Mouse (Mus musculus): Measurements from ENCODE around the gene Gm10837.
"Not testable (repeated sequence)": the region's sequence is repeated elsewhere in the genome, so short reads cannot be mapped to it uniquely, and the experiment has no call there.

Gene Gm10837

GRCm38 (mm10) chr14:122490441-122491328, at the start of gene Gm10837:
TSS of gene Gm10837 (plus strand) at chr14:122490586.
- no peak for DNase-seq (ENCODE audit: extremely low read depth, insufficient read length, low spot score)

GRCm38 (mm10) chr14:122449601-122450495, 40.5 kb upstream of the Gm10837 start:
- DNase-seq (ENCODE audit: extremely low read depth, insufficient read length, low spot score): no peak

DNA sequence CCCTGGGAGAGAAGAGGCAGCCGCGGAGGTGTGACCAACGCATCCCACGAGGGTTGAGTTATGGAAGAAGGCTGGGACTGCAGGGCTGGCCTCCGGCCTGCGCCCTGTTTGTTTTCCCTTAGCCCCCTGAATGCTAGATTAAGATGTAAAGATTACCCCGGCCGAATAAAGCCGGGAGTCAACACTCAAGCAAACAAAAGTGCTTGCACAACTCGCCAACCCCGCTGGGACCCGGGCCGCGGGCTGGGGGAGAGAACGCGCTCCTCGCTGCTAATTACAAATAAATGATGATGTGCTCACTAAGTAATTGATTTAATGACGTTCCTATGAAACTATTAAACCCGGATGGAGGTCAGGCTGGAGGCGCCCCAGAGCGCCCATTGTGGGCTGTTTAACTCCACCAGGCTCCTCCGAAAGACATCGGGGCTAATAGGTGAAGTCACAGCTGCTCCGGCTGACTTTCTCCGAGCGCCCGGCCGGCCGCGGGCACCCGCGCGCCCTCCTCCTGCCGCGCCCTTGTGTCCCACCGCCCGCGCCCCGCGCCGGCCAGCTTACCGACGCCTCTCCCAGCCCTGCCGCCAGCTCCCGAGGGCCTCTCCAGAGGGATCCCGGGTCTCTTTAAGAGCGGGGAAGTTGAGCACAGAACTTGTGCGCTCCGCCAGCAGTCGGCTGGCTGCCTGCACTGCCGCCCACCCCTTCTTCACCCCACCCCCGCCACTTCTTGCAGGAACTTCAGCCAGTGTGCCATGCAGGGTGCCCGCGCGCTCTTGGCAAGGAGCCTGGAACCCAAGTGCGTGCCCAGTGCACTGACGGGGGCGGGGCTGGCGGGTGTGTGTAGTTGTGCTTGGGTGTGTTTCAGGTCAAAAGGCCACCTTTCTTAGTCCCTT, 39.6 kb upstream of the Gm10837 start, which contains the start of gene Gm5089:
Gene Gm5089 (minus strand): TSS at position 620 of the 887 bp plus-strand sequence.
- DNase-seq (ENCODE audit: extremely low read depth, insufficient read length, low spot score): no peak

DNA sequence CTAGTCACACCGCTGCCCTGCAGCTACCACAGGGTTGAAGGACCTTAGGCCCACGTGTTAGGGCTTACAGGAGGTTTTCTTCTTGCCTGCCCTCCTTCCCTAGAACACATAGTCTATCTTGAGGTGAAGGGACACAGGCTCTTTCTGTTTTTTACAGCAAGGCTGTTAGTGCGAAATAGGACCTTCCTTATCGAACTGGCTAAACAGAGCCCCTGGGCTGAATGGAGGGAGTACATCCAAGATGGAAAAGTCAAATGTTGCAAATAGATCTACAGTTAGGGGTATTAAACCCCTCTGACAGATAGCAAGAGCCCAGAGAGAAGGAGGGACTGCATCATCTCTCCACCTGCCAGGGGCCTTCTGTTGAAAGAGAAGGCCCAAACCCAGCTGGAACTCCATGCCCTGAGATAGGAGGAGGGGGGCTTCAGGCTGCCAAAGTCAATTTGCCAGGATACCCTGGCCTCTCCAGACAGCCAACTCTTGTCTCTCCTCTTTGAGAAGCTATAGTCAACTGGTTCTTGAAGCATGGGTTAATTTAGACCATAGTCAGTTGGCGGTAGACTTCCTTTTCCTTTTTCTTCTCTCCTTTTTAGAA, 38.7 kb upstream of the Gm10837 start:
- DNase-seq (ENCODE audit: extremely low read depth, insufficient read length, low spot score): no peak

DNA sequence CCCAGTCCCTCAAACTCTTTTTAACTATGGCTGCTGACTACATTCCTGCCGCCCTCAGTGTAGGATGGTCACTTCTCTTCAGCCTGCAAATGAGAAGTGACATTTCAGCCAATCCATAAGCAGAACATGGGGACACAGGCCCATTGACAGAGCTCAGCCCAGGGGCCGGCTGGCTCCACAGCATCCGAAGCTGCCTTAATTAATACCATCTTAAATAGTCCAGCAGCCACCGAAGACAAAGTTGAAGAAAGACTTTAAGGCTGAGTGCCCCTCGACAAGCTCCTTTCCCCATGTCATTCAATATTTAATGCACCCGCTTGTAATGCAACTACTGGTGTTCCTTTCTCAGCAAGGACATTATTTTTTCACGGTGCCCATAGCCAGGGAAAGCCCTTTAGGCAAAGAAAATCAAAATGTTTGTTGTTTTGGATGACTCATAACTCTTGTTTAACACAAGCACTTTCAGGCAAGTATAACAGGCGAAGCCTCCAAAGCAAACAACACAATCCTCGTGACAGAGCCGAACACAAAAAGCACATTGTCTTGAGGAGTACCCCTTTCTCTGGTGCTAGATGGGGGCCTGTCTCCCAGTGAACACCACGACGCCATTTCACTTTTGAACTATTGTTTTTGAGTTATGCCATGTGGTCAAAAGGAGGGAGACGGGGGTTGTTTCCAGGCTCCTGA, 37.5 kb upstream of the Gm10837 start:
- no peak for DNase-seq (ENCODE audit: extremely low read depth, insufficient read length, low spot score)

- DNase-seq (ENCODE audit: extremely low read depth, insufficient read length, low spot score): no peak
These were observed 36.9 kb upstream of the Gm10837 start for GRCm38 (mm10) chr14:122453388-122453995.

GRCm38 (mm10) chr14:122453996-122454738, 36.2 kb upstream of the Gm10837 start:
- no peak for DNase-seq (ENCODE audit: extremely low read depth, insufficient read length, low spot score)

DNA sequence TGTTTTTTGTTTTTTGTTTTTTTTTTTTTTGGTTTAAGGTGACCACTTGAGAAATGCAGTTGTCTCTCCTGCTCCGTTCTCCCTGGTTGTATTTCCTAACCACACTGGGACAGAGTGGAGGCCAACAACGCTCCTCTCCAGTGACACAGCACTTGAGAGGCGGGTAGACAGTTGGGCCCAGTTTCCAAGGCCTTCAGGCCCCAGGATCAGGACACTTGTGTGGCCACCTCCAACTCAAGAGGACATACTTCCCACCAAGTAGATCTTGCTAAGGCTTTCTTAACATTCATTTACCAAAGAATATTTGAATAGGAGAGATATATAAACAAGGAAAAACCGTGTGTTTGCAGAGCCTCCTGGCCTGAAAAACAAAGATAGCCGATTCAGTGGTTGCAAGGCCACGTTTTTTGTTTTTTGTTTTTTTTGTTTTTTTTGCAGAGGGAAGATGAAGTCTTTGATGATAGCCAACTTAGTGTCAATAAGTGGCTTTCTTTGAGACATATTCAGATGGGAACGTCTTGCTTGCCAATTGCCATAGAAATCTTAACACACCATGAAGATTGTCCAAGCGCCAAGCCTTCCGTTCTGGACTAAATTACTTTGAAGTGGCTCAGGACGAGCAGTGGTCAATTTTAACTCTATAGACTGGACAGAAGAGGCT, 35.4 kb upstream of the Gm10837 start:
- DNase-seq (ENCODE audit: extremely low read depth, insufficient read length, low spot score): no peak

GRCm38 (mm10) chr14:122455562-122455958, 34.8 kb upstream of the Gm10837 start:
- DNase-seq (ENCODE audit: extremely low read depth, insufficient read length, low spot score): no peak

DNA sequence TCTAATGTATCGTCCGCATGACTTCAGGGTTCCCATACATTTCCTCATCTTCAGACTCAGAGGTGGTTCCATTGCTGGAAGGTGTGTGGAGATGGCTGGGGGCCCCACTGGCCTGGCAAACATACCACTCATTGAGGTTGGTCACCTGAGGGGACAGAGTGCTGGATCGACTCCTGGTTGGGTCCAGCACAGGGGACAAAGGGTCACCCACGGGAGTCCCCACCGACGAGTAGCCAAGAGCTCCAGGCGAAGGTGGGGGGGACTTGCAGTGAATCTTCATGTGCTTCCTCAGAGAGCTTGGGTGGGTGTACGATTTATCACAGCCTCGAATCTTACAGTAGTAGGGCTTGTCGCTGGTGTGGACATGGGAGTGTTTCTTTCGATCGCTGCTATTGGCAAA, 31.1 kb upstream of the Gm10837 start:
- not testable (repeated sequence) for DNase-seq (ENCODE audit: extremely low read depth, insufficient read length, low spot score)

- DNase-seq (ENCODE audit: extremely low read depth, insufficient read length, low spot score): no peak
These were observed 30.6 kb upstream of the Gm10837 start for GRCm38 (mm10) chr14:122459776-122460175.

- no peak for DNase-seq (ENCODE audit: extremely low read depth, insufficient read length, low spot score)
These were observed 30.2 kb upstream of the Gm10837 start for GRCm38 (mm10) chr14:122460226-122460625.

DNA sequence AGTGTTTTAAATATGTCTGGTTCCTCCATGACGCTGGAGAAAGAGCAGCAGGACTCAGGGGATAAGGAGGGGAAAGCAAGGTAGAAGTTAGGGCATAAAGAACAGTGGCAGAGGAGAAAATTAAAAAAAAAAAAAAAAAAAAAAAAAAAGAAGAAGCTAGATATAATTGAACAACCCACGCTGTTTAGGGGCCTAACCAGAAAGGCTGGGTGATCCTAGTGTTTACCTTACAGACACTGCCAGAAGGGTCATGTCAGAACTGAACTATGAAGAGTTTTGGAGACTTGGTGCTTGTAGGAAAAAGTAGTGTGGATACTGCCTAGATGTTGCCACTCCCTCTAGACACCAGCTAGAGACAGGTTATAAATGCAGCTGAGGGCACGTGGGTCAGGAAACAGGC, 28.9 kb upstream of the Gm10837 start:
- no peak for DNase-seq (ENCODE audit: extremely low read depth, insufficient read length, low spot score)

DNA sequence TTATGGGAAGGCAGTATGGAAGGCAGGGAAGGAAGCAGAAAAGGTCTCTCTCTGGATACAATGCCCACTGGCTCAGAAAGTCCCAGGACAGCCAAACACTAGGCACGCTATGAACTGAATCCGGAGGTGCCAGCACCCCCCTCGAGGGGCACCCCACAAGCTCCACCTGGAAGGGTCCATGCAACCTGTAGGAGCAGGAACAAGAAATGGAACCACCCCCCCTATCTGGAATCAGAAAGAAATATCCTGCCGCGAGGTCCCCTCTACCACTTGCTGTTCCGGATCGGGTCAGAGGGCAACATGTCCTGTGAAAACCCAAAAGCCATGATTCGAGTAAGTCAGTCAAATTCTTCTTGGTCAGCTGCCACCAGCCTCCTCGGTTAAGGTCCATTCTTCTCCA, 28.4 kb upstream of the Gm10837 start:
- no peak for DNase-seq (ENCODE audit: extremely low read depth, insufficient read length, low spot score)

- no peak for DNase-seq (ENCODE audit: extremely low read depth, insufficient read length, low spot score)
These were observed 27.7 kb upstream of the Gm10837 start for GRCm38 (mm10) chr14:122462689-122463079.

- DNase-seq (ENCODE audit: extremely low read depth, insufficient read length, low spot score): no peak
These were observed 27.2 kb upstream of the Gm10837 start for GRCm38 (mm10) chr14:122463080-122463691.

- not testable (repeated sequence) for DNase-seq (ENCODE audit: extremely low read depth, insufficient read length, low spot score)
These were observed 26.5 kb upstream of the Gm10837 start for GRCm38 (mm10) chr14:122463734-122464341.

Data from 3134 (cell line).